Mouse (Mus musculus) heart, postnatal 0 days (tissue): ENCODE measurements around the gene Hnrnpa1. TPM values are rescaled to one million over a fixed set of nuclear protein-coding genes. Genes with fewer than 3 reads are reported as not detected.

Experiments used
- ATAC-seq: fragments of 200-750 bp; cut with Nextera tagmentation; 2 replicates; pipeline ENCODE4 v1.8.0; 2017; ENCODE audit warnings: low read depth, moderate number of reproducible peaks, moderate library complexity; ENCODE audit not compliant: insufficient read depth
- DNase-seq: peaks from one replicate; pipeline ENCODE4 v3.0.0-alpha.2; 2016; ENCODE audit warnings: low spot score
- H3K27ac ChIP-seq: fragments of 300-500 bp; sonication (generic); 2 replicates; pipeline ENCODE4 v1.5.1; 2014; ENCODE audit warnings: low read depth, mild to moderate bottlenecking
- H3K27me3 ChIP-seq: fragments of 300-500 bp; sonication (generic); 2 replicates; pipeline ENCODE4 v1.6.1; 2014; ENCODE audit warnings: low read length, mixed read lengths; ENCODE audit not compliant: control insufficient read depth, insufficient read depth
- H3K36me3 ChIP-seq: fragments of 300-500 bp; sonication (generic); replicated peaks from 2 replicates; pipeline ENCODE4 v1.6.1; 2014; ENCODE audit warnings: low read length, mixed read lengths; ENCODE audit not compliant: control insufficient read depth, insufficient read depth
- H3K4me1 ChIP-seq: fragments of 300-500 bp; sonication (generic); 2 replicates; pipeline ENCODE4 v1.6.1; 2014; ENCODE audit warnings: antibody characterized with exemption; ENCODE audit not compliant: control insufficient read depth, insufficient read depth
- H3K4me2 ChIP-seq: fragments of 300-500 bp; sonication (generic); 2 replicates; pipeline ENCODE4 v1.6.1; 2014; ENCODE audit warnings: low read depth, mild to moderate bottlenecking, low read length, moderate library complexity
- H3K4me3 ChIP-seq: fragments of 300-500 bp; sonication (generic); 2 replicates; pipeline ENCODE4 v1.5.1; 2014; ENCODE audit warnings: low read depth, low read length
- H3K9ac ChIP-seq: fragments of 300-500 bp; sonication (generic); replicated peaks from 2 replicates; pipeline ENCODE4 v1.6.1; 2014; ENCODE audit warnings: low read depth, low read length, mixed read lengths
- H3K9me3 ChIP-seq: fragments of 300-500 bp; sonication (generic); replicated peaks from 2 replicates; pipeline ENCODE4 v1.6.1; 2016; ENCODE audit warnings: low read length; ENCODE audit not compliant: control insufficient read depth
- CTCF ChIP-seq: IDR thresholded peaks from 2 replicates; pipeline ENCODE4 v1.5.1; 2016; ENCODE audit warnings: antibody characterized with exemption, control low read depth, low read depth
- EP300 ChIP-seq: IDR thresholded peaks from 2 replicates; pipeline ENCODE4 v1.6.1; 2016; ENCODE audit warnings: antibody characterized with exemption, low read depth
- WGBS: fragments of 180-500 bp; shearing (Covaris S2); extraction: QIAGEN DNeasy Blood & Tissue Kit; methylation state at CpG from one replicate; pipeline ENCODE4 v1.1.7; 2014; 5-methylcytosine and 5-hydroxymethylcytosine counted together
- polyA plus RNA-seq: library from polyadenylated mRNA; unstranded; fragments of >200 nt; fragmentation: Nextera tagmentation; extraction: Ambion mirVana; gene quantifications from 2 replicates; pipeline ENCODE4 v1.2.1, GENCODE M21; 2015
- total RNA-seq: library from RNA; depleted of rRNA; stranded (reverse); fragments of >200 nt; gene quantifications from 2 replicates; pipeline ENCODE4 v1.2.3, GENCODE M21; 2014; ENCODE audit warnings: low replicate concordance

Hnrnpa1 gene
- total and polyA plus RNA-seq, 2 experiments from 2014 or later: 37.0 to 284 TPM

DNA sequence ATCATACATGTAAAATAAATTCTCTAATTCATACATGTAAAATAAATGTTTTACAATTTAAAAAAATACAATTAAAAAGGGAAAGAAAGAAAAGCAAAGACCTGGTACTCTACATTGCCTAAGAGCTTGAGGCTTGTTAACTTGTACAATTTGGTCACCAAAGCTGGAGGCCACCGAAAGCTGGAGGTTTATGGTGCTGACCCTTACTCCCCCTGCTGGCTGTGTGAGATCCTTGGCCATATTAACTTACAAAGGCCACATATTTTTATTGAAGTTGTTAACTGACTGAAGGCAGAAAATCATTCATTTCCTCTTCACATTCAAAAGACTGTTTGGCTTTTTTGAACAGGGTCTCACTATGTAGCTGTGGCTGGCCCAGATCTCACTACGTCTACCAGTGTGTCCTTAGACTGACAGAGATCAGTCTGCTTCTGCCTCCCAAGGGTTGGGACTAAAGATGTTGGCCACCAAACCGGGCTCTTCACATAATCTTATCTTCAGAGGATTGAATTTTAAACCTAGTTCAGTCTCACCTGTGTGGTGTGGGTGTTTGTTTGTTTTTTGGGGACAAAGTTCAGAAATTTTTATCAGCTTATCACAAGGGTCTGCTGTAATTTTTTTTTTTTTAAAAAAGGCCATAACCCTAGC is 40.7 kb downstream of the Hnrnpa1 start:
- peaks cover 14% of the 10 kb centered on the region for H3K4me1 ChIP-seq
- H3K9me3 ChIP-seq: no peaks in the 10 kb centered on the region
- ATAC-seq (no peak), DNase-seq (no peak)
- H3K9ac ChIP-seq: no peak overlapping the region
- H3K27ac ChIP-seq: no peak overlapping the region
- TF ChIP-seq EP300: no peak
- TF ChIP-seq CTCF: peak; percentile 66
- WGBS: 52% methylated on average over 3 of the region's 3 CpGs
- H3K27me3 ChIP-seq: no peaks in the 10 kb centered on the region
- H3K36me3 ChIP-seq: peaks cover 6% of the 10 kb centered on the region; the same call in 1 of the 2 replicates
- no peak overlapping the region for H3K4me2 ChIP-seq
- no peak overlapping the region for H3K4me3 ChIP-seq

- Histone ChIP-seq H3K27ac (no peak overlapping the region), H3K9me3 (no peaks in the 10 kb centered on the region), H3K36me3 (peaks cover 4% of the 10 kb centered on the region; the same call in 1 of the 2 replicates), H3K9ac (no peak overlapping the region), H3K4me2 (no peak overlapping the region), H3K27me3 (no peaks in the 10 kb centered on the region), H3K4me1 (peaks cover 18% of the 10 kb centered on the region), H3K4me3 (no peak overlapping the region)
- DNase-seq (no peak), ATAC-seq (no peak)
- TF ChIP-seq EP300: no peak
- 84% methylated on average over 3 of the region's 3 CpGs for WGBS
Measured at GRCm38 (mm10) chr15:103281465-103282205, 41.4 kb downstream of the Hnrnpa1 start.

DNA sequence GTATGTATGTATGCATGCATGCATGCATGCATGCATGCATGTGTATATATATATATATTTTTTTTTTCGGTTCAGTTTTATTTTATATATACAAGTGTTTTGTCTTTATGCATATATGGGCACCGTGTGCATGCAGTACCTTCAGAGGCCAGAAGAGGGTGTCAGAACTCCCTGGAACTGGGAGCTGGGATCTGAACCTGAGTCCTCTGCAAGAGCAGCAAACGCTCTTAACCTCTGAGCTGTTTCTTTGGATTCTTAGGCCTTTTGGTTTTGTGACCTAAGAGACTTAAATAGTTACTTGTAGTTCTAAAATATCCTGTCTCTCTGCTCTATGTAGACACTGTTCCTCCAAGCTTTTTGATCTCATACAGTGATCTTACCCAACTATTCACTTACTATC is 43.8 kb downstream of the Hnrnpa1 start:
- H3K4me1 ChIP-seq: peaks cover 18% of the 10 kb centered on the region
- H3K27ac ChIP-seq: no peak overlapping the region
- H3K4me3 ChIP-seq: no peak overlapping the region
- DNase-seq: no peak
- 0 out of 2 replicates have a peak, but pooled peaks cover 3% of the 10 kb centered on the region for H3K36me3 ChIP-seq
- no peaks in the 10 kb centered on the region for H3K9me3 ChIP-seq
- no peak overlapping the region for H3K9ac ChIP-seq
- 76% methylated on average over 3 of the region's 3 CpGs for WGBS
- TF ChIP-seq EP300: no peak
- peak; percentile 43 for TF ChIP-seq CTCF
- H3K4me2 ChIP-seq: no peak overlapping the region
- no peaks in the 10 kb centered on the region for H3K27me3 ChIP-seq
- ATAC-seq: no peak

DNA sequence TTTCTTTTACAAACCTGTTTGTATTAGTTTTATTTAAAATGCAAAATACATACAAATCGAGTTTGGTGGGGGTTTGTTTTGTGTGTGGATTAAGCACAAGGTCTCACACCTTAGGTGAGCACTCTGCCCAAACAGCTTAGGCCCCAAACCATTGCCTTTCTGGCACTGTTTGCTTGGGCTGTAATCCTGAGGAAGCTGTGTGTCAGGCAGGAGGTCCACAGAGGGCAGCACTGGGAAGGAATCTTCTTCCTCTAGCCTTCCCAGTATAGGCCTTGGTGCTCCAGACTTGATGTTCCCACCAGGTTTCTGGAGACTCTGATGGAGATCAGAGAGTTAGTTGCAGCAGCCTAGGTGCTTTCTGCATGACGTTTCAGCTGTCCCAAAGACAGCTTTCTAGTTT is 44.4 kb downstream of the Hnrnpa1 start:
- 0 out of 2 replicates have a peak, but pooled peaks cover 6% of the 10 kb centered on the region for H3K36me3 ChIP-seq
- no peaks in the 10 kb centered on the region for H3K9me3 ChIP-seq
- H3K27ac ChIP-seq: peak overlapping the region; percentile 80; the same call in 1 of the 2 replicates
- 23% methylated on average over 2 of the region's 2 CpGs for WGBS
- no peaks in the 10 kb centered on the region for H3K27me3 ChIP-seq
- H3K4me2 ChIP-seq: no peak overlapping the region
- no peak for ATAC-seq
- H3K9ac ChIP-seq: no peak overlapping the region
- no peak for DNase-seq
- no peak overlapping the region for H3K4me3 ChIP-seq
- TF ChIP-seq CTCF (peak; percentile 28; the same call in 1 of the 2 replicates), EP300 (no peak)
- peaks cover 18% of the 10 kb centered on the region for H3K4me1 ChIP-seq

DNA sequence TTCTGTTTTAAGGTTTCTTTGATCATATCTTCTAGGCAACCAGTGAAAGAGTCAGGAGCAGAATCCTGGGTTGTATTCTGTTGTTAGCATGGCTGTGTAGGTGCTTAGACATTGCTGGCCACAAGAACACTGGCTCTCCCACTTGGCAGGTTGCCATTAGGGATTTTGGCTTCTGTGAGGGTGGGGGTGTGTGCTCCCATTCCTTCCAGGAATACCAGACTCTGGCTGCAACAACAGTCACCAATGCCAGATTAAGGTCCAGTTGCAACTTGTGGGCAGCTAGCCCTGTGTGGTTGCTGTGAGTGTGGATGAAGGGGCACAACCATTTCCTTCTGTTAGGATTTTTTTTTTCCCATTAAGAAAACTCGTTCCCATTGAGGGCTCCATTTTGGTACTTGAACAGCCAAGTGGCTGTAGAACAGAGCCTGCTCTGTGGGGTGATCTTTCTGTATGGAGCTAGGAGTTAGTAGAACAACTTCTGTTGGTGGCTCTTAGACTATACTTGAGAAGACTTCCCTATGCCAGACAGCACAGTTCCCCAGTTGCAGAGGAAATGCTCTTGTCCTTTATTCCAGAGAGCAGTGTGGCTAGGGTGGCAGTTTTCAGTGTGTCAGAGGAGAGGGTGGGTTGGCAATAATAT is 45.7 kb downstream of the Hnrnpa1 start:
- 25% methylated on average over 1 of the region's 1 CpGs for WGBS
- DNase-seq: peak; percentile 76
- Histone ChIP-seq H3K9ac (0 out of 2 replicates have a peak overlapping the region, but pooled peaks have one; percentile 22), H3K27me3 (no peaks in the 10 kb centered on the region), H3K27ac (peak overlapping the region; percentile 80), H3K36me3 (peaks cover 12% of the 10 kb centered on the region), H3K4me1 (peaks cover 18% of the 10 kb centered on the region), H3K9me3 (no peaks in the 10 kb centered on the region), H3K4me3 (no peak overlapping the region), H3K4me2 (peak overlapping the region; percentile 18; the same call in 1 of the 2 replicates)
- TF ChIP-seq EP300: no peak
- no peak for TF ChIP-seq CTCF
- peak; percentile 77 for ATAC-seq
